Mouse (Mus musculus): ENCODE data around the gene Fam126a. TPM values are rescaled to one million over a fixed set of nuclear protein-coding genes. Genes with fewer than 3 reads are reported as not detected.
"Not testable (repeated sequence)": the region's sequence is repeated elsewhere in the genome, so short reads cannot be mapped to it uniquely, and the experiment has no call there.

Gene Fam126a
- total RNA-seq, 2 experiments from 2014 or later = 38.9 to 40.4 TPM

- no peak for DNase-seq (ENCODE audit: low spot score in 2 of 2)
Measured at GRCm38 (mm10) chr5:23908486-23909090, 121.9 kb downstream of the Fam126a start.

- no peak for DNase-seq (ENCODE audit: low spot score in 2 of 2)
Measured at GRCm38 (mm10) chr5:23902221-23902620, 128.3 kb downstream of the Fam126a start.

GRCm38 (mm10) chr5:23900190-23900589 is 130.3 kb downstream of the Fam126a start:
- no peak for DNase-seq (ENCODE audit: low spot score in 2 of 2)

GRCm38 (mm10) chr5:23893864-23894771 is 136.4 kb downstream of the Fam126a start:
- peak; percentile 40 to 43 for DNase-seq (ENCODE audit: low spot score in 2 of 2)

- DNase-seq (ENCODE audit: low spot score in 2 of 2) = no peak
Measured at GRCm38 (mm10) chr5:23893156-23893863, 137.2 kb downstream of the Fam126a start.

- DNase-seq (ENCODE audit: low spot score in 2 of 2) = peak; percentile 75 to 82
Measured at GRCm38 (mm10) chr5:23890734-23891133, 139.8 kb downstream of the Fam126a start.

- no peak for DNase-seq (ENCODE audit: low spot score in 2 of 2)
Measured at GRCm38 (mm10) chr5:23889461-23889860, 141.0 kb downstream of the Fam126a start.

GRCm38 (mm10) chr5:23887111-23887510 is 143.4 kb downstream of the Fam126a start:
- no peak for DNase-seq (ENCODE audit: low spot score in 2 of 2)

- no peak for DNase-seq (ENCODE audit: low spot score in 2 of 2)
Measured at GRCm38 (mm10) chr5:23874457-23874856, 156.0 kb downstream of the Fam126a start.

GRCm38 (mm10) chr5:23872586-23872985 is 157.9 kb downstream of the Fam126a start:
- no peak for DNase-seq (ENCODE audit: low spot score in 2 of 2)

- not testable (repeated sequence) for DNase-seq (ENCODE audit: low spot score in 2 of 2)
Measured at GRCm38 (mm10) chr5:23871323-23871722, 159.2 kb downstream of the Fam126a start.

- DNase-seq (ENCODE audit: low spot score in 2 of 2) = no peak
Measured at GRCm38 (mm10) chr5:23865941-23866340, 164.5 kb downstream of the Fam126a start.

Other genes starting within 250 kb of the Fam126a start
- 10 to 100 TPM; 19.7 to 20.7 TPM for gene Pus7, start 247.0 kb downstream of the Fam126a start, total RNA-seq (2021)
- 10 to 100 TPM; 19.0 to 24.0 TPM for gene Rint1, start 243.0 kb downstream of the Fam126a start, total RNA-seq (2021)
- 10 to 100 TPM; 73.9 to 83.3 TPM for gene Tomm7, start 186.5 kb downstream of the Fam126a start, total RNA-seq (2021)
- 100 to 1,000 TPM; 128 to 135 TPM for gene Klhl7, start 69.9 kb upstream of the Fam126a start, total RNA-seq (2021)
- gene Nupl2, start 134.3 kb upstream of the Fam126a start, total RNA-seq (2021) = 10 to 100 TPM; 10.5 to 10.6 TPM